Mouse (Mus musculus) lung, postnatal 0 days (tissue): ENCODE results near the gene Inpp5a.

ENCODE experiments used
- CTCF ChIP-seq: IDR thresholded peaks from 2 replicates; pipeline ENCODE4 v1.5.1; 2016; ENCODE audit warnings: antibody characterized with exemption, mild to moderate bottlenecking
- EP300 ChIP-seq: IDR thresholded peaks from 2 replicates; pipeline ENCODE4 v1.6.1; 2016; ENCODE audit warnings: antibody characterized with exemption, mild to moderate bottlenecking, control low read depth

GRCm38 (mm10) chr7:139415616-139416225 lies 26.8 kb downstream of the Inpp5a start:
- TF ChIP-seq CTCF: no peak
- TF ChIP-seq EP300: no peak
